Mouse (Mus musculus): ENCODE data around the gene Cd200r3. TPM values are rescaled to one million over a fixed set of nuclear protein-coding genes. Genes with fewer than 3 reads are reported as not detected.

Cd200r3 gene
- polyA plus RNA-seq, 1 experiment: 0.38 TPM

DNA sequence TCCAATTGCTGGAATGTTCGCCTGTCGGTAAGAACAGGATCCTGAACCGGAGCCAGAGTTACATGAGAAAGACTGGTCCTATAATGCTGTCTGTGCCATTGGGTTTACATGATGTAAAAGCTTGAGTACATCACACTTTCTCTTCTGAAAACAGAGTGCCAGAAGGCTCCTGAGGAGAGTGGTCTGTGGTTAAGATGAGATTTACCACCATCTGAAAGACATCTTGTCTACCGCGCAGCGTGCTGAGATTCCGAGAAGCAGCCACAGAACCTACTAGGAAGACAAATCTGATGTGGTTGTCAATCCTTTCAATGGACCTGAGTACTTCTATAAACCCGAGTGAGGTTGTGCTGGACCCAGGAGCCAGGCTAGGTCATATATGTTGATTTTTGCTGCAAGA is 21.9 kb downstream of the Cd200r3 start:
- no peaks in the 10 kb centered on the region for H3K36me3 ChIP-seq (ENCODE audit: control insufficient read depth, insufficient read depth, low read length)
- H3K27me3 ChIP-seq (ENCODE audit: control insufficient read depth, insufficient read depth, low read length): no peaks in the 10 kb centered on the region
- no peak for DNase-seq
- H3K27ac ChIP-seq (ENCODE audit: control insufficient read depth, insufficient read depth, low read length): no peak overlapping the region
- WGBS: 38% methylated on average over 8 of the region's 8 CpGs
- H3K4me1 ChIP-seq (replicated peaks; ENCODE audit: control insufficient read depth, insufficient read depth, low read length): peaks cover 13% of the 10 kb centered on the region
- H3K4me3 ChIP-seq (ENCODE audit: control insufficient read depth, insufficient read depth, low read length): no peak overlapping the region
- TF ChIP-seq CTCF (IDR thresholded peaks at IDR 0.05; ENCODE audit: borderline replicate concordance, control insufficient read depth, extremely low read depth, insufficient read depth, low read length, poor library complexity) (no peak), POLR2A (IDR thresholded peaks at IDR 0.05; ENCODE audit: control insufficient read depth, extremely low read depth, insufficient read depth, low read length, poor library complexity) (no peak)

DNA sequence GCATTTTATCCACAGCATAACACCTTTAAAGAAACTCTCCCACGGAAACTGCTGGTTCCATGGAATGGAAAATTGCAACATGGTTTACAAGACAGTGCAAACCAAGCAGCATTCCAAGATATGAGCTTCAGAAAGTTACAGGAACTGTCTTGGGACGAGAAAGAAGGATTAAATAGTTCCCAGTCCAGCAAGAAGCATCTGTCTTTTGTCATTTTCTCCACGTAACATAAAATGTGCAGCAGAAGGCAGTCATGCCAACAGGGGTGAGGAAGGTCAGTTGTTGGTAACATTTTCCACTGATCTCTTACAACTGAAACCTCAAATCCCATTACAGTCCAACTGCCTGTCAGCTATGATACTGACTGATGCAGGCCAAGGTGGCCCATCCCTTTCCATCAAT is 22.4 kb downstream of the Cd200r3 start:
- Histone ChIP-seq H3K36me3 (ENCODE audit: control insufficient read depth, insufficient read depth, low read length) (no peaks in the 10 kb centered on the region), H3K4me1 (replicated peaks; ENCODE audit: control insufficient read depth, insufficient read depth, low read length) (peaks cover 13% of the 10 kb centered on the region), H3K4me3 (ENCODE audit: control insufficient read depth, insufficient read depth, low read length) (no peak overlapping the region), H3K27me3 (ENCODE audit: control insufficient read depth, insufficient read depth, low read length) (no peaks in the 10 kb centered on the region), H3K27ac (ENCODE audit: control insufficient read depth, insufficient read depth, low read length) (no peak overlapping the region)
- 93% methylated on average over 3 of the region's 3 CpGs for WGBS
- TF ChIP-seq CTCF (IDR thresholded peaks at IDR 0.05; ENCODE audit: borderline replicate concordance, control insufficient read depth, extremely low read depth, insufficient read depth, low read length, poor library complexity): no peak
- TF ChIP-seq POLR2A (IDR thresholded peaks at IDR 0.05; ENCODE audit: control insufficient read depth, extremely low read depth, insufficient read depth, low read length, poor library complexity): no peak
- no peak for DNase-seq

DNA sequence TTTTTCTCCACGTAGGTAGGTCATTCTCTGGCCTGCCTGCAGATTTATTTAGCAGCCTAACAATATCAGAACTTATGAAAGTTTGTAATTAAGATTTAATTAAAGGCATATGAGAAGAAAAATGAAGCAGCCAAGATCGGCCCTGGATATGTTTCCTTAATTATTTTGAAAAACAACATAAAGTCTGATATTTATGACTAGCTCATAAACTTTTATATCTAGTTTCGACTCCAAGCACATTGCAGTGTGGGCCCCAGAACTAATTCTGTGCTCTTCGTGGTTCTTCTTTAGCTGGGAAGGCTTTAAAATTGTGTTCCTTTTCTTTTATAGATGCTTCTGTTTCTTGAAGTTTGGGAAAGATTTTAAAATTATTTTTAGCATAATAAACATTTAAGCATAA is 23.4 kb downstream of the Cd200r3 start:
- Histone ChIP-seq H3K4me1 (replicated peaks; ENCODE audit: control insufficient read depth, insufficient read depth, low read length) (peaks cover 11% of the 10 kb centered on the region), H3K4me3 (ENCODE audit: control insufficient read depth, insufficient read depth, low read length) (no peak overlapping the region), H3K27ac (ENCODE audit: control insufficient read depth, insufficient read depth, low read length) (no peak overlapping the region), H3K36me3 (ENCODE audit: control insufficient read depth, insufficient read depth, low read length) (no peaks in the 10 kb centered on the region), H3K27me3 (ENCODE audit: control insufficient read depth, insufficient read depth, low read length) (no peaks in the 10 kb centered on the region)
- no peak for DNase-seq
- TF ChIP-seq CTCF (IDR thresholded peaks at IDR 0.05; ENCODE audit: borderline replicate concordance, control insufficient read depth, extremely low read depth, insufficient read depth, low read length, poor library complexity) (no peak), POLR2A (IDR thresholded peaks at IDR 0.05; ENCODE audit: control insufficient read depth, extremely low read depth, insufficient read depth, low read length, poor library complexity) (no peak)
- 86% methylated on average over 4 of the region's 4 CpGs for WGBS

DNA sequence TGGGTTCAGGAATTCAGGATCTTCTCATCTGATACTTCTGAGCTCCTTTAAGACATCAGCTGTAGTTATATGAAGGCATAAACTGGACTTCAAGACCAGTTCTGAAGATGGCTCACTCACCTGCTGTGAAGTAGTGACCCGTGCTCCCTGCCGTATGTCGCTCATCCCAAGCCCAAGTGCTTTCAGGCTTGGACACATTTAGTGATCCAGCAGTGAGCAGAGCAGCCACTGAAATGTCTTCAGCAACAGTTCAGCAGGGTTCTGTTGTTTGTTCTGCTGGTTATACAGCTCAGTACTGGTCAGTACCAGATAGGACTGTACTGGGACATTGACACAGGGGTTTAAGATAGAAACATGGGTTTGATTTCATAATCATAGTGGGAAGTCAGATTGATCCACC is 24.6 kb downstream of the Cd200r3 start:
- DNase-seq: no peak
- Histone ChIP-seq H3K4me1 (replicated peaks; ENCODE audit: control insufficient read depth, insufficient read depth, low read length) (peaks cover 6% of the 10 kb centered on the region), H3K4me3 (ENCODE audit: control insufficient read depth, insufficient read depth, low read length) (no peak overlapping the region), H3K27me3 (ENCODE audit: control insufficient read depth, insufficient read depth, low read length) (no peaks in the 10 kb centered on the region), H3K36me3 (ENCODE audit: control insufficient read depth, insufficient read depth, low read length) (no peaks in the 10 kb centered on the region), H3K27ac (ENCODE audit: control insufficient read depth, insufficient read depth, low read length) (no peak overlapping the region)
- TF ChIP-seq CTCF (IDR thresholded peaks at IDR 0.05; ENCODE audit: borderline replicate concordance, control insufficient read depth, extremely low read depth, insufficient read depth, low read length, poor library complexity) (no peak), POLR2A (IDR thresholded peaks at IDR 0.05; ENCODE audit: control insufficient read depth, extremely low read depth, insufficient read depth, low read length, poor library complexity) (no peak)
- over 99% methylated on average over 3 of the region's 3 CpGs for WGBS

DNA sequence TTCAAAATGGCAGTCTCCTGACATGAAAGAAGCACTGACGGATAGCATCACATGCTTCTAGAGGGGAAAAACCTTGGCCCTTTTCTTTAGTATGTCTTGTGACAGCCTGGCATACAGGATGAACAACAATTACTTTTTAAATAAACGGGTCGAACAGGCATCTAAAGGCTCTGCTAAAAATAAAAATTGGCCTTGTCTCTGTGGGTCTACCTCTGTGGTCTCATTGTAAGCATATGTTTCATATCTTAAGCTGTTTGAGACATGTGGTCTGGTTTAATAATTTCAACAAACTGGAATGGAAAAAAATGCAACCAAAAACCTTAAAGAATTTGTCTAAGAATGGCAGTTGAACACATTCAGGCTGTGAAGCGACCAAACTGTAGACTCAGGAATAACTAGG is 27.4 kb downstream of the Cd200r3 start:
- DNase-seq: no peak
- Histone ChIP-seq H3K27ac (ENCODE audit: control insufficient read depth, insufficient read depth, low read length) (no peak overlapping the region), H3K4me3 (ENCODE audit: control insufficient read depth, insufficient read depth, low read length) (no peak overlapping the region), H3K36me3 (ENCODE audit: control insufficient read depth, insufficient read depth, low read length) (no peaks in the 10 kb centered on the region), H3K27me3 (ENCODE audit: control insufficient read depth, insufficient read depth, low read length) (no peaks in the 10 kb centered on the region), H3K4me1 (replicated peaks; ENCODE audit: control insufficient read depth, insufficient read depth, low read length) (no peaks in the 10 kb centered on the region)
- TF ChIP-seq POLR2A (IDR thresholded peaks at IDR 0.05; ENCODE audit: control insufficient read depth, extremely low read depth, insufficient read depth, low read length, poor library complexity) (no peak), CTCF (IDR thresholded peaks at IDR 0.05; ENCODE audit: borderline replicate concordance, control insufficient read depth, extremely low read depth, insufficient read depth, low read length, poor library complexity) (no peak)
- 86% methylated on average over 4 of the region's 4 CpGs for WGBS

DNA sequence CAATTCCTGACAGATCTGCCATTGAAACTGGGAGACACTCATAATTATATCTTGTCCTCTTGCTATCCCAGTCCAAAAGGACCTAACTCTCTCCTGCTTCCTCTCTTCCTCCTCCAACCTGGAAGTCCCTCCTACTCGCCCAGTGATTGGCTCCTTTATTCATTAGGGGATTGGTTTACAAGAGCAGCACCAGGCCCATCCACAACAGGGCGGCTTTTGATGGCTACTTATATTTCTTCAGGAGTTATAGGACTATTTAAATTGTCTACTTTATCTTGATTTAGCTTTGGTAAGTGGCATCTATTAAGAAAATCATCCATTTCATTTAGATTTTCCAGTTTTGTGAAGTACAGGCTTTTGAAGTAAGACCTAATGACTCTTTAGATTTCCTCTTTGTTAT is 30.6 kb downstream of the Cd200r3 start:
- no peaks in the 10 kb centered on the region for H3K27me3 ChIP-seq (ENCODE audit: control insufficient read depth, insufficient read depth, low read length)
- TF ChIP-seq POLR2A (IDR thresholded peaks at IDR 0.05; ENCODE audit: control insufficient read depth, extremely low read depth, insufficient read depth, low read length, poor library complexity) (no peak), CTCF (IDR thresholded peaks at IDR 0.05; ENCODE audit: borderline replicate concordance, control insufficient read depth, extremely low read depth, insufficient read depth, low read length, poor library complexity) (no peak)
- no peak overlapping the region for H3K4me3 ChIP-seq (ENCODE audit: control insufficient read depth, insufficient read depth, low read length)
- H3K4me1 ChIP-seq (replicated peaks; ENCODE audit: control insufficient read depth, insufficient read depth, low read length): no peaks in the 10 kb centered on the region
- H3K36me3 ChIP-seq (ENCODE audit: control insufficient read depth, insufficient read depth, low read length): no peaks in the 10 kb centered on the region
- no peak overlapping the region for H3K27ac ChIP-seq (ENCODE audit: control insufficient read depth, insufficient read depth, low read length)
- 91% methylated on average over 2 of the region's 2 CpGs for WGBS
- no peak for DNase-seq

DNA sequence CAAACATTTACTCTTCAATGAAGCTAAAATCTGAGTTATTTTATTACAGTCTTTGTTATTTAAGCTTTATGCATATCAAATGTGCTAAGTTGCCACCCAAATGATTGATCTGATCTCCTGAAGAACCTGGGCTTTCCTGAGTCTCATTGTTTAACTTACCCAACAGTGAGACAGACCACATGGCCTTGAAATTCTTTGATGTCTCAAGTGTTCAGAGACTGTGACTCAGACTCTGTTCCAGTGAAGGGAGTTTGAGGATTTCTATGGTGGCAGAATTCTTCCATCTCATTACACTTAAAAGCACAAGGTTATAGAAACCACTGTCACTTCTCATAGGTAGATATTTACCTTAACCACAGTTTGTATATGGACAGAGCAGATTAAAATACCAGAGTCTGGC is 32.6 kb downstream of the Cd200r3 start:
- no peak overlapping the region for H3K4me3 ChIP-seq (ENCODE audit: control insufficient read depth, insufficient read depth, low read length)
- TF ChIP-seq CTCF (IDR thresholded peaks at IDR 0.05; ENCODE audit: borderline replicate concordance, control insufficient read depth, extremely low read depth, insufficient read depth, low read length, poor library complexity): no peak
- no peak for TF ChIP-seq POLR2A (IDR thresholded peaks at IDR 0.05; ENCODE audit: control insufficient read depth, extremely low read depth, insufficient read depth, low read length, poor library complexity)
- DNase-seq: no peak
- no peaks in the 10 kb centered on the region for H3K36me3 ChIP-seq (ENCODE audit: control insufficient read depth, insufficient read depth, low read length)
- H3K4me1 ChIP-seq (replicated peaks; ENCODE audit: control insufficient read depth, insufficient read depth, low read length): no peaks in the 10 kb centered on the region
- no peak overlapping the region for H3K27ac ChIP-seq (ENCODE audit: control insufficient read depth, insufficient read depth, low read length)
- H3K27me3 ChIP-seq (ENCODE audit: control insufficient read depth, insufficient read depth, low read length): no peaks in the 10 kb centered on the region
